Mouse (Mus musculus) E14TG2a.4 (cell line): Measurements from ENCODE around the gene Ints6.

Experiments
- H3K27me3 ChIP-seq: 2 replicates; pipeline ENCODE4 v1.6.1; 2014; ENCODE audit warnings: low read length, control low read depth; ENCODE audit not compliant: insufficient read depth
- H3K36me3 ChIP-seq: 2 replicates; pipeline ENCODE4 v1.6.1; 2014; ENCODE audit warnings: low read length, control low read depth; ENCODE audit not compliant: insufficient read depth
- H3K4me1 ChIP-seq: replicated peaks from 2 replicates; pipeline ENCODE4 v1.6.1; 2014; ENCODE audit warnings: low read depth, low read length, control low read depth
- H3K4me3 ChIP-seq: replicated peaks from 2 replicates; pipeline ENCODE4 v1.5.1; 2014; ENCODE audit warnings: mild to moderate bottlenecking, low read length
- H3K9me3 ChIP-seq: 2 replicates; pipeline ENCODE4 v1.6.1; 2014; ENCODE audit warnings: low read length, control low read depth
- CTCF ChIP-seq: conservative IDR thresholded peaks from 2 replicates; pipeline ENCODE4 v1.5.1; 2014; ENCODE audit warnings: low read length
- NANOG ChIP-seq: IDR thresholded peaks from 2 replicates; pipeline ENCODE4 v1.6.1; 2014; ENCODE audit warnings: borderline replicate concordance, low read length, mixed read lengths
- POU5F1 ChIP-seq: IDR thresholded peaks from 2 replicates; pipeline ENCODE4 v1.6.1; 2014; ENCODE audit warnings: low read length, borderline replicate concordance

Ints6 gene

DNA sequence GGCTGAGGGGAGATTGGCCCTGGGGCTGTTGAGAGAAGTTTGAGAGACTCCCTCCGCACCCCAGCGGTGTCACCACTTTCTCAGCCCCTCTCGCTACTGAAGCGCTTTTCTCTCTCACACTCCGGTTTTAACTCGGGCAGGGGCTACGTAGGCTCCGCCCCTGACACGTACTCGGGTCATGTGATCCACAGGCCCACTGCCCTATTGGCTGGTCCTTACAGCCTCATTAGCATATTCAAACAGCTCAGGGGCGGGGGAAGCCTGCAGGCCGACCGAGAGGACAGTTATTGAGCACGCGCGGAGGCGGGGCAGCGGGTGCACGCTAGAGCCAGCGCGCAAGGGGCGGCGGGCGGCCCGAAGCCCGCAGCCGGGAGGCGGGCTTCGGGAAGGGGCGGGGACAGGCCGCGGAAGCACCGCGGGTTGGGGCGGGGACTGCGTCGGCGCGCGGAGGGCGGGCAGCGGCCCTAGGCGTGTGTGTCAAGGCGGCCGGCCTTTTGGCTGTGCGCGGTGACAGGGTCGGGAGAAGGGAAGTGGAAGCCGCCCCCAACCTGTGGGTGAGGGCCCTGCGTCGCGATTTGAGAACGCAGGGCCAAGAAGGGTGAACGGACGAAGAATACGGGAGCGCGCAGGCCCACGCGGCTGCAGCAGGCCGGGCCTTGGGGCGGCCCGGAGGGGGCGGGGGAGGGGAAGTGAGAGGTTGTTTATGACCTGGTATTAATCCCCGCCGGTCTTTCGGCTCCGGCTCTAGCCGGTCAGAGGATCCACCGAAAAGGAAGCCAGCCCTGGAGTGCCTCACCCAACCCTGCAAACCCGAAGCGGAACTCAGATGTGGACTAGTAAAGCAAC lies at the start of gene Ints6:
Gene Ints6 (minus strand): TSS at position 134 of the 846 bp plus-strand sequence.
- Histone ChIP-seq H3K27me3 (no peaks in the 10 kb centered on the region), H3K9me3 (no peaks in the 10 kb centered on the region), H3K4me1 (peaks cover 36% of the 10 kb centered on the region), H3K36me3 (peaks cover 29% of the 10 kb centered on the region), H3K4me3 (peak within 1 kb of the TSS; percentile 97)
- TF ChIP-seq NANOG (no peak), POU5F1 (no peak), CTCF (no peak)

GRCm38 (mm10) chr14:62808661-62809523 lies 47.9 kb upstream of the Ints6 start:
- Histone ChIP-seq H3K36me3 (no peaks in the 10 kb centered on the region), H3K4me1 (no peaks in the 10 kb centered on the region), H3K27me3 (no peaks in the 10 kb centered on the region), H3K4me3 (no peak overlapping the region), H3K9me3 (no peaks in the 10 kb centered on the region)
- TF ChIP-seq CTCF (no peak), NANOG (no peak)

GRCm38 (mm10) chr14:62806921-62807320 lies 46.0 kb upstream of the Ints6 start:
- no peaks in the 10 kb centered on the region for H3K27me3 ChIP-seq
- no peak overlapping the region for H3K4me3 ChIP-seq
- TF ChIP-seq NANOG: no peak
- no peak for TF ChIP-seq CTCF
- TF ChIP-seq POU5F1: no peak
- H3K4me1 ChIP-seq: no peaks in the 10 kb centered on the region
- no peaks in the 10 kb centered on the region for H3K36me3 ChIP-seq
- H3K9me3 ChIP-seq: no peaks in the 10 kb centered on the region

- no peak for TF ChIP-seq CTCF
- no peak for TF ChIP-seq NANOG
- no peak for TF ChIP-seq POU5F1
- Histone ChIP-seq H3K9me3 (no peaks in the 10 kb centered on the region), H3K36me3 (no peaks in the 10 kb centered on the region), H3K4me3 (no peak overlapping the region), H3K4me1 (peaks cover 8% of the 10 kb centered on the region), H3K27me3 (no peaks in the 10 kb centered on the region)
Measured at GRCm38 (mm10) chr14:62803204-62803603, 42.2 kb upstream of the Ints6 start.

DNA sequence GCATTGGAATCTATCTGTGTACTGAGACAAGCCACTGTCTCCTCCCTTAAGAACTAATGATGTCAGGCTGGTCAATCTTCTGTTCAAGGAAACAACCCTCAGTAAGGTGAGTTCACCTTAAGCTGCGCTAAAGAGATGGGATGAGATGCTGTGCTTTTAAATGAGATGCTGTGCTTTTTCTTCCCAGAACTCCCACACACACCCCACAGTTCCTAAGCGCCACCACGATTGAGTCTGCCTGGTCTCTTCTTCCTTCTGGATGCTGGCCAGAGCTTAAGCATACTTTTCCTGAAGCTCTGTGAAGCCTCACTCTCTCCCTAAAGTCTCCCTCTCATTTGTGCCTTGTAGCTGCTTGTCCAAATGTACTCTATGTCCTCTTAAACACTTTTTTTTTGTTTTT lies 39.8 kb upstream of the Ints6 start:
- H3K27me3 ChIP-seq: no peaks in the 10 kb centered on the region
- H3K9me3 ChIP-seq: no peaks in the 10 kb centered on the region
- no peak for TF ChIP-seq CTCF
- no peak for TF ChIP-seq NANOG
- TF ChIP-seq POU5F1: no peak
- H3K36me3 ChIP-seq: no peaks in the 10 kb centered on the region
- no peak overlapping the region for H3K4me3 ChIP-seq
- peaks cover 14% of the 10 kb centered on the region for H3K4me1 ChIP-seq

- Histone ChIP-seq H3K4me3 (0 out of 2 replicates have a peak overlapping the region, but pooled peaks have one; percentile 30), H3K27me3 (no peaks in the 10 kb centered on the region), H3K36me3 (no peaks in the 10 kb centered on the region), H3K4me1 (peaks cover 14% of the 10 kb centered on the region), H3K9me3 (no peaks in the 10 kb centered on the region)
- TF ChIP-seq POU5F1 (no peak), CTCF (no peak), NANOG (no peak)
Measured at GRCm38 (mm10) chr14:62798608-62799101, 37.7 kb upstream of the Ints6 start.

DNA sequence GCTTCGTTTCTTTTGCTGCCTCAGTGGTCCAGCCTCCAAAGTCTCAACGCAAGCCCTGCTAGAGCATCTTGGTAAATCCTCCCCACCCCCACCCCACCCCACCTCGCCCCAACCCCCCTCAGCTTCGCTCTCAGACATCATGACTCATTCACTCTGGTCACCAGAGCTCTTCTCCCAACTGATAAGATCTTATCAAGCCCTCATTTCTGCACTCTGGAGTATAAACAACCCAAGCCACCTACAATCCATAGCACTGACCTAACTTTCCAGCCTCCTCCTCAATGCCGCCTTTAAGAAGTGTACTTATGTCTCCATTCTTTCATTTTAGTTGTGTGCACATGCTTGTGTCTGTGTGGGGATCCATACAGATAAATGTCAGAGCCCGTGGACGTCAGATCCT lies 34.8 kb upstream of the Ints6 start:
- no peaks in the 10 kb centered on the region for H3K36me3 ChIP-seq
- TF ChIP-seq NANOG (no peak), POU5F1 (no peak)
- H3K27me3 ChIP-seq: no peaks in the 10 kb centered on the region
- H3K4me1 ChIP-seq: peaks cover 14% of the 10 kb centered on the region
- no peak overlapping the region for H3K4me3 ChIP-seq
- no peaks in the 10 kb centered on the region for H3K9me3 ChIP-seq

GRCm38 (mm10) chr14:62789282-62789681 lies 28.3 kb upstream of the Ints6 start:
- Histone ChIP-seq H3K9me3 (no peaks in the 10 kb centered on the region), H3K4me1 (0 out of 2 replicates have a peak, but pooled peaks cover 4% of the 10 kb centered on the region), H3K27me3 (peaks cover 6% of the 10 kb centered on the region; the same call in 1 of the 2 replicates), H3K36me3 (no peaks in the 10 kb centered on the region), H3K4me3 (no peak overlapping the region)
- TF ChIP-seq POU5F1: no peak
